Mouse (Mus musculus): ENCODE measurements around the gene Zfp598. TPM values are rescaled to one million over a fixed set of nuclear protein-coding genes. Genes with fewer than 3 reads are reported as not detected.

Zfp598 gene
- polyA plus RNA-seq, 1 experiment from 2014 or later = 13.5 TPM

DNA sequence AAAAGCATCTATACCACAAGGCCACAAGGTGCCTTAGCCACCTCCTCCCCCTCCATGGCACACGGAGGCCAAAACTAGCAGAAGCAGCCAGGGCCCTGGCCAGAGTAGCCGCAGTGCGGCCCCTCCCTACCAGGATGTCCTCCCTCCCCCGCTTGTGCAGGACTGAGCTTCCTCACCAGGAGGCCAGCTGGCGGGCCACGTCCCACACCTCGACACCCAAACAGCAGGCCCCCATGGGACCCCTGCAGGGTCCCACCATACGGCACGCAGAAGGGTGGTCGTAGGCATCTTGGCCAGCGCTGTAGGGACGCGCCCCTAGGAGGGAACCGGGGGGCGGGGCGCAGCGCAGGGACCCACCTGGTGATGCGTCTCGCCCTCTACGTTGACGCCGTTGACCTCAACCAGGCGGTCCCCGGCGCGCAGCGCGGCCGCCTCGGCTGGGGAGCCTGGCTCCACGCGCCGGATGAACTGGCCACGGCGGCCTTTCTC, 19.9 kb upstream of the Zfp598 start:
- TF ChIP-seq CTCF (IDR thresholded peaks at IDR 0.05; ENCODE audit: low read depth) = no peak
- no peaks in the 10 kb centered on the region; the same call in 1 of the 2 replicates for H3K36me3 ChIP-seq (ENCODE audit: control insufficient read depth, insufficient read depth)
- 0 out of 2 replicates have a peak, but pooled peaks cover 3% of the 10 kb centered on the region for H3K27me3 ChIP-seq (replicated peaks; ENCODE audit: control insufficient read depth, insufficient read depth, low read length)
- no peaks in the 10 kb centered on the region for H3K9me3 ChIP-seq (ENCODE audit: control insufficient read depth)
- WGBS = 1% methylated on average over 32 of the region's 35 CpGs
- 0 out of 2 replicates have a peak, but pooled peaks have one; percentile 17 for ATAC-seq
- H3K4me3 ChIP-seq (ENCODE audit: low read depth, low read length) = peak overlapping the region; percentile 71
- H3K9ac ChIP-seq (ENCODE audit: low read depth, low read length) = peak overlapping the region; percentile 72
- H3K4me2 ChIP-seq (replicated peaks; ENCODE audit: low read depth) = peak overlapping the region; percentile 97
- H3K27ac ChIP-seq (ENCODE audit: low read depth, low read length) = peak overlapping the region; percentile 54
- 0 out of 2 replicates have a peak, but pooled peaks cover 4% of the 10 kb centered on the region for H3K4me1 ChIP-seq (replicated peaks; ENCODE audit: control insufficient read depth, insufficient read depth, low read length)

DNA sequence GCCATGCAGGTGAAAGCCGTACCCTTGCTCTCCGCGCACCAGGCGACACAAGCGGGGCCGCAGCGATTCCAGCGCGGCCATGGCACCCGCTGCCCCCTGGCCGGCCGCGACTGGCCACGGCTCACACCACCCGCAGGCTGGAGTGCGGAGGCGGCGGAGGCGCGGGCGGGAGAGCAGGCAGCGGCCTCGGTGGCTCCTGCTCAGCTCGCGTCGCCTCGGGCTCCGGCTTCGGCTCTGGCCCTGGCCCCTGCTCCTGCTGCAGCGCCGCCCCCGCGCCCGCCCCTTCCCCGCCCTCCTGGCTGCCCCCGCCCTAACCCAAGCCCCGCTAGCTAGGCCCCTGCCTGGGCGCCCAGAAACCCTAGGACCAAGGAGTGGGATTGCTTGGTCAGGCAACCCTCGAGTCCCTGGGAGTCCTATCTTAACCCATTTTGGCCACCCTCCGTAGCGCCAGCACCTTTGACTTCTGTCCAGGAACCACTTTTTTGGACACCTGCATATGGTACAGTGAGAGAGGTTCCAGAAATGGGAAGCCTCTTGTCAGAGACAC, 19.3 kb upstream of the Zfp598 start, which contains the start of gene Slc9a3r2:
Gene Slc9a3r2 (minus strand): TSS at position 258 of the 547 bp plus-strand sequence.
- Histone ChIP-seq H3K36me3 (ENCODE audit: control insufficient read depth, insufficient read depth) (no peaks in the 10 kb centered on the region; the same call in 1 of the 2 replicates), H3K9me3 (ENCODE audit: control insufficient read depth) (no peaks in the 10 kb centered on the region), H3K27me3 (replicated peaks; ENCODE audit: control insufficient read depth, insufficient read depth, low read length) (0 out of 2 replicates have a peak, but pooled peaks cover 3% of the 10 kb centered on the region), H3K9ac (ENCODE audit: low read depth, low read length) (peak within 1 kb of the TSS; percentile 72), H3K4me2 (replicated peaks; ENCODE audit: low read depth) (peak within 1 kb of the TSS; percentile 97), H3K27ac (ENCODE audit: low read depth, low read length) (peak within 1 kb of the TSS; percentile 54), H3K4me1 (replicated peaks; ENCODE audit: control insufficient read depth, insufficient read depth, low read length) (0 out of 2 replicates have a peak, but pooled peaks cover 4% of the 10 kb centered on the region), H3K4me3 (ENCODE audit: low read depth, low read length) (peak within 1 kb of the TSS; percentile 71)
- peak; percentile 32; the same call in 1 of the 2 replicates for ATAC-seq
- WGBS = 1% methylated on average over 21 of the region's 41 CpGs
- TF ChIP-seq CTCF (IDR thresholded peaks at IDR 0.05; ENCODE audit: low read depth) = no peak

DNA sequence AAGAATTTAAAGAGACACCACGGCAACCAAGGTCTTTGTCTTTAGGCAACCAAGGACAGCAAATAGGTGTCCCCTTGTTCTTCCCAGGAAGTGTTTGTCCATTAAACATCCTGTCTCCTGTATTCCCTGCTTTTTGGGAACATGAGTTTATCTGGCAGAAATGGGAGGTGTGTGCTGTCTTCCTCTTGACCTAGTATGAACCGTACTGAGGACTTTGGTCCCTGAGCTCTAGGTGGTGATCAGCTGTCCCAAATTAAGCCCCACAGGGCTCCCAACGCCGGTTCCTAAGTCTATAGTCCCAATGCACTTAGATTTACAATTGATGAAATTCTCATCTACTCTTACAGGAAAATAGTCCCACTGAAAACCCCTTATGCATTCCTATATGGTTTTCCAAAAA, 18.7 kb upstream of the Zfp598 start:
- no peaks in the 10 kb centered on the region for H3K9me3 ChIP-seq (ENCODE audit: control insufficient read depth)
- ATAC-seq = no peak
- 76% methylated on average over 4 of the region's 4 CpGs for WGBS
- H3K4me3 ChIP-seq (ENCODE audit: low read depth, low read length) = peak overlapping the region; percentile 71; the same call in 1 of the 2 replicates
- H3K27me3 ChIP-seq (replicated peaks; ENCODE audit: control insufficient read depth, insufficient read depth, low read length) = peaks cover 3% of the 10 kb centered on the region; the same call in 1 of the 2 replicates
- no peaks in the 10 kb centered on the region; the same call in 1 of the 2 replicates for H3K36me3 ChIP-seq (ENCODE audit: control insufficient read depth, insufficient read depth)
- H3K9ac ChIP-seq (ENCODE audit: low read depth, low read length) = 0 out of 2 replicates have a peak overlapping the region, but pooled peaks have one; percentile 72
- H3K4me2 ChIP-seq (replicated peaks; ENCODE audit: low read depth) = peak overlapping the region; percentile 97
- no peak overlapping the region for H3K27ac ChIP-seq (ENCODE audit: low read depth, low read length)
- H3K4me1 ChIP-seq (replicated peaks; ENCODE audit: control insufficient read depth, insufficient read depth, low read length) = 0 out of 2 replicates have a peak, but pooled peaks cover 4% of the 10 kb centered on the region
- no peak for TF ChIP-seq CTCF (IDR thresholded peaks at IDR 0.05; ENCODE audit: low read depth)

DNA sequence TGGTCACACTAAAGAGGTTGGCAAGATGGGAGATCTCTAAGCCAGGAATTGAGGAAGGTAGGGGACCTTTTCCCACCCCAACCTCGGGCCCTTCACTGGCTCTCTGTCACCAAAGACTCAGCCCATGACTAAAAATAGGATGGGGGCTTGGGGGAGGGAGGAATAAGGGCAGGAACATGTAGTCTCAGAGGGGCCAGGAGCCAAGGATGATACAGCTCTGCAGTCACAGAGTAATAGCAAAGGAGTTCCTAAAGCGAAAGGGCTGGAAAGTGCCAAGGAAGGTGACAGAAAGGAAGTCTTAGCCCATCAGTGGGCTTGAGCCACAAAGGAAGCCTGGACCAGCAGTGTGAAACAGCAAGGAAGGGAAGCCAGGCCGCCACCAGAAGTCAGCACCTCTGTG, 17.7 kb upstream of the Zfp598 start:
- Histone ChIP-seq H3K27me3 (replicated peaks; ENCODE audit: control insufficient read depth, insufficient read depth, low read length) (peaks cover 6% of the 10 kb centered on the region; the same call in 1 of the 2 replicates), H3K9ac (ENCODE audit: low read depth, low read length) (no peak overlapping the region), H3K4me2 (replicated peaks; ENCODE audit: low read depth) (no peak overlapping the region), H3K4me1 (replicated peaks; ENCODE audit: control insufficient read depth, insufficient read depth, low read length) (0 out of 2 replicates have a peak, but pooled peaks cover 4% of the 10 kb centered on the region), H3K4me3 (ENCODE audit: low read depth, low read length) (no peak overlapping the region), H3K36me3 (ENCODE audit: control insufficient read depth, insufficient read depth) (no peaks in the 10 kb centered on the region; the same call in 1 of the 2 replicates), H3K27ac (ENCODE audit: low read depth, low read length) (no peak overlapping the region), H3K9me3 (ENCODE audit: control insufficient read depth) (no peaks in the 10 kb centered on the region)
- WGBS = 65% methylated on average over 3 of the region's 3 CpGs
- no peak for TF ChIP-seq CTCF (IDR thresholded peaks at IDR 0.05; ENCODE audit: low read depth)
- ATAC-seq = no peak

DNA sequence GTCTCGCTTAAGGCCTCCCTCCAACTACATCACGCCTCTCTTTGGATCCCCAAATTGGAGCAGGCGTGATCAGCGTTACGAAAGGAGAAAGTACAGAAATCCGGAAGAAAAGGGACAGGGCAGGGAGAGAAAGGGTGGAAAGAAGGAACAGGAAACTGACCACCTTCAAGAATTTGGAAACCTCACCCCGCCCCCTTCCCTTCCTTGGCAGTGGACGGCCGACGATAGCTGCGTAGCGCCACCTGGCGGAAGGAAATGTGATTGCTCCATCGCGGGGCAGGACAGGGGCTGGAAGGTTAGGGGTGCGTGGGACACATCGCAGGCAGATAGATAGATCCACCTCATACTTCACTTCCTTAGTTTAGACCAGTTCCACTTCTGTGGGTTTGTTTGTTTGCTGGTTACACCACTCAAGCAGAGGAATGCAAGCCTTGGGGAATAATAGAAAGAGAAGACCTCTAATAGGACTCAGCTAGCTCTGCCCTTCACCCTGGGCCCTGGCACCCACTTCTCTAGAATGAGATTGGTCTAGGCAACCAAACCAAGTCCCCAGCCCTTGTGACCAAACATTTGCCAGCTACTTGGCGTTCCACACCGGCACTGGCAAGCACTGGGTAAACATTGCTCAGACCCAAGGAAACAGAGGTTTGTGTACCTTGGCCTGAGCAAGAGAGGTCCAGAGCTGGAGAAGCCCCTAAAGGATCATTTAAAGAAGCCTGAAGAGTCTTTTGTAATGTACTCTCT, 15.3 kb upstream of the Zfp598 start:
- Histone ChIP-seq H3K4me3 (ENCODE audit: low read depth, low read length) (0 out of 2 replicates have a peak overlapping the region, but pooled peaks have one; percentile 4), H3K9ac (ENCODE audit: low read depth, low read length) (no peak overlapping the region), H3K27me3 (replicated peaks; ENCODE audit: control insufficient read depth, insufficient read depth, low read length) (peaks cover 27% of the 10 kb centered on the region), H3K36me3 (ENCODE audit: control insufficient read depth, insufficient read depth) (no peaks in the 10 kb centered on the region), H3K4me2 (replicated peaks; ENCODE audit: low read depth) (peak overlapping the region; percentile 53), H3K9me3 (ENCODE audit: control insufficient read depth) (no peaks in the 10 kb centered on the region), H3K27ac (ENCODE audit: low read depth, low read length) (no peak overlapping the region), H3K4me1 (replicated peaks; ENCODE audit: control insufficient read depth, insufficient read depth, low read length) (0 out of 2 replicates have a peak, but pooled peaks cover 4% of the 10 kb centered on the region)
- peak; percentile 96 for TF ChIP-seq CTCF (IDR thresholded peaks at IDR 0.05; ENCODE audit: low read depth)
- WGBS = 4% methylated on average over 19 of the region's 19 CpGs
- ATAC-seq = peak; percentile 45; the same call in 1 of the 2 replicates

DNA sequence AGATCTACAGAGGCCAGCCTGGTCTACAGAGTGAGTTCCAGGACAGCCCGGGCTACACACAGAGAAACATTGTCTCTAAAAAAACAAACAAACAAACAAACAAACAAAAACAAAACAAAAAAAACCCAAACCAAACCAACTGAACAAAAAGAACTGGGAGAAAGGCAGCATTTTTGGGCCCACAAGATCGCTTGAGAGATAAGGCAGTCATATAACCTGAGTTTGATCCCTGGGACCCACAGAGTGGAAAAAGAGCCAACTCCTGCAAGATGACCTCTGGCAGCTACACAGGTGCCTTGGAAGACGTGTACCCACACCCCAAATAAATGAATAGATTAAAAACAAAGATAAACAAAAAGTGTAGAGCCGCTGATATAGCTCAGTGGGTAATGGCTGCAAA, 14.5 kb upstream of the Zfp598 start:
- H3K9ac ChIP-seq (ENCODE audit: low read depth, low read length) = no peak overlapping the region
- H3K27ac ChIP-seq (ENCODE audit: low read depth, low read length) = no peak overlapping the region
- H3K4me3 ChIP-seq (ENCODE audit: low read depth, low read length) = no peak overlapping the region
- TF ChIP-seq CTCF (IDR thresholded peaks at IDR 0.05; ENCODE audit: low read depth) = no peak
- 0 out of 2 replicates have a peak, but pooled peaks cover under 1% of the 10 kb centered on the region for H3K4me1 ChIP-seq (replicated peaks; ENCODE audit: control insufficient read depth, insufficient read depth, low read length)
- no peak for ATAC-seq
- H3K4me2 ChIP-seq (replicated peaks; ENCODE audit: low read depth) = no peak overlapping the region
- no peaks in the 10 kb centered on the region for H3K36me3 ChIP-seq (ENCODE audit: control insufficient read depth, insufficient read depth)
- peaks cover 28% of the 10 kb centered on the region for H3K27me3 ChIP-seq (replicated peaks; ENCODE audit: control insufficient read depth, insufficient read depth, low read length)
- WGBS = 59% methylated on average over 4 of the region's 4 CpGs
- H3K9me3 ChIP-seq (ENCODE audit: control insufficient read depth) = no peaks in the 10 kb centered on the region

All from intestine, postnatal 0 days (tissue).